Mouse (Mus musculus): ENCODE results near the gene Slc10a1. TPM values are rescaled to one million over a fixed set of nuclear protein-coding genes. Genes with fewer than 3 reads are reported as not detected.
"Not testable (repeated sequence)": the region's sequence is repeated elsewhere in the genome, so short reads cannot be mapped to it uniquely, and the experiment has no call there.

Slc10a1 gene
- total and polyA plus RNA-seq, 3 experiments: 0.13 to 0.20 TPM; not detected in 1

DNA sequence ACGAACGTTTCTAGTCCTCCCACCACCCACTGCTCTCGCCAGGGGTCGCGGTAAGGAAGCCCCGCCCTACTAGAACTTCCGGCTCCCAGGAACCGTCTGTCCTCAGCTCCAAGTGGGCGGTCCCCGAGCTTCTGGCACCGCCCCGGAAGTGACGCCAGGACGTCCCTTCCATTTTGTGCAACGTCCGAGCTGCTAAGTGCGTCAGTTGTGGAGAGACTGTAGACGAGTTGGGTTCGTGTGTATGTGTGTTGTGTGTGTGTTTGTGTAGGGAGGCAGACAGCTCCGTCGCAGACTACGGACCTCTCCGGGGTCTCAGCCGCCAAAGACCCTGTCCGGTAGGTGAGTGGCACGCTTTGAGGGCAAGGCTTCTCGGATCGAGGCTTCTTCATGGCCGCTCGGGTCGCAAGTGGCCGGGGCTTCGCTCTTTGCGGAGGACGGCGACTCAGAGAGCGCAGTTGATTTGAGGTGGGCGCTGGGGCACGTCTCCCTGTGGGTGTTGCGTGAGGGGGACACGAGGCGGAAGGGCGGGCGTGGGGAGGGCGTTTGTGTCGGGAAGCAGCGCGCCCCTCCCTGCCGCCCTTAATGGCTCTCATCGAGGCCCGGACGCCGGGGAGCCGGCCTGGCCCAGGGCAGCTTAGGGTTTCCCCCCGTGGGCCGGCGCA, 23.0 kb downstream of the Slc10a1 start, which contains the start of gene Srsf5 (continued):
- TF ChIP-seq ZMIZ1 (IDR thresholded peaks at IDR 0.05; ENCODE audit: low read depth, low read length) (peak; percentile 97), ZNF384 (IDR thresholded peaks at IDR 0.05; ENCODE audit: low read depth, low read length) (no peak), USF1 (IDR thresholded peaks at IDR 0.05; ENCODE audit: low read depth, low read length) (no peak), MYC (IDR thresholded peaks at IDR 0.05; ENCODE audit: low read depth, low read length) (0 out of 2 replicates have a peak, but pooled peaks have one; percentile 33), POLR2A (IDR thresholded peaks at IDR 0.05; ENCODE audit: low read depth, low read length) (peak; percentile 99), CHD2 (IDR thresholded peaks at IDR 0.05; ENCODE audit: low read length) (peak; percentile 80; the same call in 1 of the 2 replicates), SMC3 (IDR thresholded peaks at IDR 0.05; ENCODE audit: low read depth, low read length) (no peak), CHD1 (IDR thresholded peaks at IDR 0.05; ENCODE audit: low read depth, low read length) (peak; percentile 81; the same call in 1 of the 2 replicates), IRF4 (IDR thresholded peaks at IDR 0.05; ENCODE audit: low read depth, low read length) (peak; percentile 67; the same call in 1 of the 2 replicates), JUN (IDR thresholded peaks at IDR 0.05; ENCODE audit: insufficient read depth, low read depth, low read length) (no peak), PAX5 (IDR thresholded peaks at IDR 0.05; ENCODE audit: low read length) (no peak), MXI1 (IDR thresholded peaks at IDR 0.05; ENCODE audit: low read depth, low read length) (no peak; the same call in none of the 2 replicates), SIN3A (IDR thresholded peaks at IDR 0.05; ENCODE audit: low read length) (peak; percentile 84), NRF1 (IDR thresholded peaks at IDR 0.05; ENCODE audit: low read depth, low read length) (peak; percentile 64), KAT2A (IDR thresholded peaks at IDR 0.05; ENCODE audit: insufficient replicate concordance, low read length) (no peak; the same call in 1 of the 2 replicates), RCOR1 (conservative IDR thresholded peaks at IDR 0.05; ENCODE audit: low read depth, low read length) (no peak), JUND (conservative IDR thresholded peaks at IDR 0.05; ENCODE audit: low read depth, low read length) (no peak), USF2 (conservative IDR thresholded peaks at IDR 0.05; ENCODE audit: low read depth, low read length) (no peak), MEF2A (IDR thresholded peaks at IDR 0.05; ENCODE audit: borderline replicate concordance, low read depth, low read length) (no peak), ELF1 (IDR thresholded peaks at IDR 0.05; ENCODE audit: low read depth, low read length) (peak; percentile 95), EP300 (IDR thresholded peaks at IDR 0.05; ENCODE audit: low read length) (no peak), MAX (IDR thresholded peaks at IDR 0.05; ENCODE audit: low read length) (no peak)

DNA sequence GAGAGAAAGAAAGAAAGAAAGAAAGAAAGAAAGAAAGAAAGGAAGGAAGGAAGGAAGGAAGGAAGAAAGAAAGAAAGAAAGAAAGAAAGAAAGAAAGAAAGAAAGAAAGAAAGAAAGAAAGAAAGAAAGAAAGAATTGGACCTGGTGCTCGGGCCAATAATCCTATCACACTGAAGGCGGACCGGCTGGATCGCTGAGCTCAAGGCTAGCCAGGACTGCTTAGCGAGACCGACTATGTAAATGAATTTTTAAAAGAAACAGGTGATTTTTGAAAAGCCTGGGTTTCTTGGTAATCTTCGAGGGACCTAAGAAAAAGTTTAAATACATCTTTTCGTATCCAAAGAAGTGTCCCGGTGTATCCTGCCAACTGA, 23.6 kb downstream of the Slc10a1 start:
- DNase-seq (ENCODE audit: extremely low read depth); H3K27ac ChIP-seq (ENCODE audit: insufficient read depth, low read depth); in situ Hi-C loops (cut with MboI; ENCODE audit: low pct_ligation_motif_present, low pct_unique_long_range_greater_than_20kb, low sequenced_read_pairs); dilution Hi-C loops (cut with MboI; ENCODE audit: extremely low pct_ligation_motif_present, extremely low pct_unique_long_range_greater_than_20kb, low sequenced_read_pairs); H3K9me3 ChIP-seq (replicated peaks; ENCODE audit: low read length); H3K4me2 ChIP-seq (ENCODE audit: insufficient read depth, low read depth, poor library complexity, severe bottlenecking); H3K27me3 ChIP-seq (replicated peaks): not testable (repeated sequence)
- peaks cover 6 to 23% of the 10 kb centered on the region in 2 experiments; a peak in 3 of 4 replicates for H3K4me1 ChIP-seq (ENCODE audit: control insufficient read depth in 1 of 2, insufficient read depth in 2 of 2)
- H3K4me3 ChIP-seq (replicated peaks in 1 of 3; ENCODE audit: low read depth in 2 of 3, low read length in 2 of 3, poor library complexity in 1 of 3): peak overlapping the region; percentile 74 to 99 (median 95)
- peak overlapping the region; percentile 47 for H3K9ac ChIP-seq (ENCODE audit: insufficient read depth, low read depth)
- H3K79me2 ChIP-seq (replicated peaks; ENCODE audit: control insufficient read depth, extremely low read depth, insufficient read depth, poor library complexity, severe bottlenecking): peaks cover 25% of the 10 kb centered on the region
- peaks cover 26 to 30% of the 10 kb centered on the region in 2 experiments for H3K36me3 ChIP-seq (replicated peaks in 1 of 2; ENCODE audit: control insufficient read depth in 1 of 2, insufficient read depth in 1 of 2, low read length in 1 of 2)
